Mouse (Mus musculus) MEL (cell line): Measurements from ENCODE around the gene Acpp. TPM values are rescaled to one million over a fixed set of nuclear protein-coding genes. Genes with fewer than 3 reads are reported as not detected.

Experiments
- DNase-seq: peaks from one replicate; pipeline ENCODE4 v3.0.0; 2011; ENCODE audit warnings: low read depth, low spot score
- H3K27ac ChIP-seq: 2 replicates; pipeline ENCODE4 v1.5.1; 2012; ENCODE audit warnings: low read depth, mild to moderate bottlenecking, control low read depth, low read length, moderate library complexity; ENCODE audit not compliant: control insufficient read depth
- H3K27me3 ChIP-seq, 2 experiments: fragments of 150-350 bp in 1 of 2; sonication (generic) in 1 of 2; 2 replicates each; pipeline ENCODE4 v1.6.1; 2012; ENCODE audit warnings: low read length in 2 of 2, mild to moderate bottlenecking in 2 of 2, improper control_type of control experiment in 1 of 2, moderate library complexity in 1 of 2; ENCODE audit not compliant: insufficient read depth in 2 of 2, control insufficient read depth in 1 of 2
- H3K36me3 ChIP-seq, 2 experiments: 2 replicates each; pipeline ENCODE4 v1.6.1; 2012 to 2014; ENCODE audit warnings: low read length in 2 of 2, improper control_type of control experiment in 1 of 2, inconsistent platforms in 1 of 2, mild to moderate bottlenecking in 1 of 2; ENCODE audit not compliant: insufficient read depth in 2 of 2, control insufficient read depth in 1 of 2
- H3K4me1 ChIP-seq, 2 experiments: fragments of 150-350 bp in 1 of 2; sonication (generic) in 1 of 2; 2 replicates each; pipeline ENCODE4 v1.6.1; 2012; ENCODE audit warnings: low read length in 2 of 2, improper control_type of control experiment in 1 of 2, mild to moderate bottlenecking in 1 of 2; ENCODE audit not compliant: insufficient read depth in 2 of 2, control insufficient read depth in 1 of 2
- H3K4me3 ChIP-seq, 2 experiments: fragments of 150-350 bp in 1 of 2; sonication (generic) in 1 of 2; 2 replicates each; pipeline ENCODE4 v1.5.1; 2012; ENCODE audit warnings: low read depth in 2 of 2, low read length in 2 of 2, mild to moderate bottlenecking in 2 of 2, moderate library complexity in 2 of 2, control low read depth in 1 of 2, improper control_type of control experiment in 1 of 2; ENCODE audit not compliant: control insufficient read depth in 1 of 2, insufficient read depth in 1 of 2
- H3K79me2 ChIP-seq: 2 replicates; pipeline ENCODE4 v1.6.1; 2012; ENCODE audit warnings: mild to moderate bottlenecking, low read length, moderate library complexity; ENCODE audit not compliant: control insufficient read depth, poor library complexity, insufficient read depth
- H3K9ac ChIP-seq: 2 replicates; pipeline ENCODE4 v1.6.1; 2012; ENCODE audit warnings: low read depth, mild to moderate bottlenecking, control low read depth, low read length, moderate library complexity; ENCODE audit not compliant: control insufficient read depth, poor library complexity, severe bottlenecking
- H3K9me3 ChIP-seq: fragments of 150-350 bp; sonication (generic); replicated peaks from 2 replicates; pipeline ENCODE4 v1.6.1; 2012; ENCODE audit warnings: mild to moderate bottlenecking, low read length, improper control_type of control experiment, moderate library complexity; ENCODE audit not compliant: insufficient read depth
- BHLHE40 ChIP-seq: IDR thresholded peaks from 2 replicates; pipeline ENCODE4 v1.6.1; 2012; ENCODE audit warnings: low read depth, mild to moderate bottlenecking, inconsistent platforms, low read length, improper control_type of control experiment, borderline replicate concordance
- CHD1 ChIP-seq: IDR thresholded peaks from 2 replicates; pipeline ENCODE4 v1.6.1; 2012; ENCODE audit warnings: low read depth, mild to moderate bottlenecking, inconsistent platforms, low read length, improper control_type of control experiment
- CTCF ChIP-seq, 3 experiments: IDR thresholded peaks in 2 of 3; conservative IDR thresholded peaks in 1 of 3; 2 replicates each; pipeline ENCODE4 v1.5.1; 2011 to 2012; ENCODE audit warnings: low read length in 3 of 3, low read depth in 2 of 3, mild to moderate bottlenecking in 2 of 3, improper control_type of control experiment in 1 of 3, inconsistent platforms in 1 of 3, mixed read lengths in 1 of 3, moderate library complexity in 1 of 3; ENCODE audit not compliant: control insufficient read depth in 1 of 3, insufficient read depth in 1 of 3, poor library complexity in 1 of 3, severe bottlenecking in 1 of 3
- EP300 ChIP-seq, 2 experiments: IDR thresholded peaks; 2 replicates each; pipeline ENCODE4 v1.6.1; 2011; ENCODE audit warnings: improper control_type of control experiment in 2 of 2, low read length in 2 of 2, low read depth in 1 of 2, mild to moderate bottlenecking in 1 of 2
- ETS1 ChIP-seq: IDR thresholded peaks from 2 replicates; pipeline ENCODE4 v1.6.1; 2012; ENCODE audit warnings: low read depth, mild to moderate bottlenecking, inconsistent platforms, low read length, improper control_type of control experiment, moderate library complexity
- GABPA ChIP-seq: IDR thresholded peaks from 2 replicates; pipeline ENCODE4 v1.6.1; 2012; ENCODE audit warnings: low read depth, mild to moderate bottlenecking, inconsistent platforms, low read length, improper control_type of control experiment, moderate library complexity
- GATA1 ChIP-seq: IDR thresholded peaks from 2 replicates; pipeline ENCODE4 v1.6.1; 2011; ENCODE audit warnings: low read depth, low read length, improper control_type of control experiment
- HCFC1 ChIP-seq: IDR thresholded peaks from 2 replicates; pipeline ENCODE4 v1.6.1; 2012; ENCODE audit warnings: low read depth, mild to moderate bottlenecking, inconsistent platforms, low read length, improper control_type of control experiment, moderate library complexity
- JUND ChIP-seq: IDR thresholded peaks from 2 replicates; pipeline ENCODE4 v1.6.1; 2011; ENCODE audit warnings: low read depth, mild to moderate bottlenecking, improper control_type of control experiment, low read length
- MAFK ChIP-seq: IDR thresholded peaks from 2 replicates; pipeline ENCODE4 v1.6.1; 2011; ENCODE audit warnings: low read depth, mild to moderate bottlenecking, low read length, improper control_type of control experiment, borderline replicate concordance
- POLR2AphosphoS2 ChIP-seq: IDR thresholded peaks from 2 replicates; pipeline ENCODE4 v1.6.1; 2011; ENCODE audit warnings: low read length, improper control_type of control experiment
- SIN3A ChIP-seq: IDR thresholded peaks from 2 replicates; pipeline ENCODE4 v1.6.1; 2012; ENCODE audit warnings: low read length, improper control_type of control experiment, inconsistent platforms
- SMC3 ChIP-seq: IDR thresholded peaks from 2 replicates; pipeline ENCODE4 v1.6.1; 2011; ENCODE audit warnings: low read depth, low read length, improper control_type of control experiment
- TAL1 ChIP-seq: IDR thresholded peaks from 2 replicates; pipeline ENCODE4 v1.6.1; 2012; ENCODE audit warnings: mild to moderate bottlenecking, inconsistent platforms, low read length, moderate library complexity, mixed read lengths
- USF1 ChIP-seq: IDR thresholded peaks from 2 replicates; pipeline ENCODE4 v1.6.1; 2014; ENCODE audit warnings: low read depth, mild to moderate bottlenecking, inconsistent platforms, low read length, improper control_type of control experiment, moderate library complexity
- USF2 ChIP-seq, 2 experiments: IDR thresholded peaks; 2 replicates each; pipeline ENCODE4 v1.6.1; 2011 to 2012; ENCODE audit warnings: improper control_type of control experiment in 2 of 2, low read length in 2 of 2, borderline replicate concordance in 1 of 2, inconsistent platforms in 1 of 2, low read depth in 1 of 2, mild to moderate bottlenecking in 1 of 2; ENCODE audit not compliant: insufficient read depth in 1 of 2
- ZKSCAN1 ChIP-seq: IDR thresholded peaks from 2 replicates; pipeline ENCODE4 v1.6.1; 2012; ENCODE audit warnings: low read depth, mild to moderate bottlenecking, inconsistent platforms, low read length, improper control_type of control experiment, moderate library complexity
- polyA plus RNA-seq, 2 experiments: library from polyadenylated mRNA; stranded (reverse) in 1 of 2; unstranded in 1 of 2; fragments of >175 nt in 1 of 2; fragments of >200 nt in 1 of 2; gene quantifications; 2 replicates each; pipeline versions ENCODE4 v1.2.1 to v1.2.4; 2012; ENCODE audit warnings: low replicate concordance in 2 of 2, low read depth in 1 of 2; ENCODE audit not compliant: insufficient read length in 2 of 2, insufficient read depth in 1 of 2, missing spikeins in 1 of 2
- total RNA-seq: library from RNA; depleted of rRNA; stranded (reverse); fragments of 300-350 nt; gene quantifications from 2 replicates; pipeline ENCODE4 v1.2.3, GENCODE M21; 2012

Acpp gene
- total and polyA plus RNA-seq, 3 experiments, result 0.03 TPM; not detected in 2

GRCm38 (mm10) chr9:104254408-104255180 lies 83.0 kb downstream of the Acpp start:
- no peaks in the 10 kb centered on the region for H3K27me3 ChIP-seq
- no peaks in the 10 kb centered on the region for H3K9me3 ChIP-seq
- H3K9ac ChIP-seq, result no peak overlapping the region
- peaks cover 12 to 19% of the 10 kb centered on the region in 2 experiments for H3K4me1 ChIP-seq
- H3K4me3 ChIP-seq, result no peak overlapping the region
- no peak for TF ChIP-seq GABPA
- peak; percentile 6; the same call in 1 of the 2 replicates for TF ChIP-seq TAL1
- H3K79me2 ChIP-seq, result peaks cover 27% of the 10 kb centered on the region
- DNase-seq, result no peak
- no peak overlapping the region for H3K27ac ChIP-seq
- H3K36me3 ChIP-seq, result peaks cover 2 to 13% of the 10 kb centered on the region in 2 experiments; a peak in 3 of 4 replicates

DNA sequence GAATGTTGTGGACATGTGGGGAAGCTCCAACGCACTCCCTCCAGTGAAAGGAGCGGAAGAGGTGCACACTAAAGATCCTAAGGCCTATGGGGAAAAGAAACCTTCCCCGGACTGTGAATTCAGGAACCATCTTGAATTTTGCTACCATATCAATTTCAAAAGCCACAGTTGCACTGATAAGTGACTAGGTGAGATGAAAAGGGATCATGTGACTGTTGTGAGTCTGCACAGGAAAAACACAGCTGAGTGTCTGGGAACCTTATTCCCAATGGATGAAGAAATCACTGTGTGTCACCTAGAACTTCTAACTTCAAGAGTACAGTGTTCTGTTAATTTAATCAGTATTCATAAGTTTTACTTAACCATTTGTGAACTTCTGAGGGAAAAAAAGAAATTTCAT lies 84.9 kb downstream of the Acpp start:
- H3K79me2 ChIP-seq, result peaks cover 16% of the 10 kb centered on the region
- peaks cover 2 to 10% of the 10 kb centered on the region in 2 experiments; a peak in 3 of 4 replicates for H3K36me3 ChIP-seq
- H3K9ac ChIP-seq, result no peak overlapping the region
- DNase-seq, result peak; percentile 32
- no peak overlapping the region for H3K4me3 ChIP-seq
- TF ChIP-seq USF1 (peak; percentile 88), ZKSCAN1 (no peak), CHD1 (no peak), SMC3 (no peak), JUND (no peak), EP300 (IDR thresholded peaks at IDR 0.05; ENCODE audit: low read depth in 1 of 2, low read length in 2 of 2) (peak; percentile 21 to 35; a peak in 2 of 4 replicates), POLR2AphosphoS2 (no peak), GATA1 (peak; percentile 74; the same call in 1 of the 2 replicates), MAFK (no peak), GABPA (no peak), CTCF (IDR thresholded peaks at IDR 0.05 in 2 of 3, conservative IDR thresholded peaks at IDR 0.05 in 1 of 3; ENCODE audit: control insufficient read depth in 1 of 3, insufficient read depth in 1 of 3, low read depth in 2 of 3, low read length in 3 of 3, poor library complexity in 1 of 3, severe bottlenecking in 1 of 3) (no peak), BHLHE40 (0 out of 2 replicates have a peak, but pooled peaks have one; percentile 5), ETS1 (0 out of 2 replicates have a peak, but pooled peaks have one; percentile 47), HCFC1 (no peak), SIN3A (peak; percentile 17; the same call in 1 of the 2 replicates), USF2 (IDR thresholded peaks at IDR 0.05; ENCODE audit: borderline replicate concordance in 1 of 2, insufficient read depth in 1 of 2, low read depth in 1 of 2, low read length in 2 of 2) (peak in 1 of 2 experiments; percentile 51; a peak in 1 of 4 replicates)
- TF ChIP-seq, all 39 proteins: peak for 7
- H3K9me3 ChIP-seq, result no peaks in the 10 kb centered on the region
- peaks cover 9 to 13% of the 10 kb centered on the region in 2 experiments for H3K4me1 ChIP-seq
- H3K27me3 ChIP-seq, result no peaks in the 10 kb centered on the region
- no peak overlapping the region for H3K27ac ChIP-seq
